Mouse (Mus musculus) cerebellum, postnatal 25 days (tissue): Measurements from ENCODE around the gene 9230110F15Rik.
"Not testable (repeated sequence)": the region's sequence is repeated elsewhere in the genome, so short reads cannot be mapped to it uniquely, and the experiment has no call there.

Experiments used
- DNase-seq, 2 experiments: peaks; one replicate each; pipeline ENCODE4 v3.0.0; 2021; ENCODE audit warnings: mixed read lengths in 2 of 2

Gene 9230110F15Rik

DNA sequence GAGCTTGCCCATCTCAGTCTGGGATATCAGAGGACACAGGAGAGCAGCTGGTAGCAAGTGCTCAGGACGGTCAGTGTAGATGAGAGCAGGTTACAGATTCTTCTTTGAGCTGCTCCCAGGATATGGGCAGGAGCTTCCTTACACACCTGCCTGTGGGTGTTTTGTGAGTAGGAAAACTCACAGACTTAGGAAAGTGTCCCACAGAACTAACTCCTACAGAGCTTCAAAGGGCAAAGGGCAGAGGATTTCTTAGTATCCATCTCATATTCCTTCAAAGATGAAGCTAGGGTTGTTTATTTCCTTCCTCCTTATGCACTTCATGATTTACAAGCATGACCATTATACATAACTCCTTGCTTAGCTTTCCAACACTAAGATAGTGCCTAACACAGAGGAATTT lies at the start of gene 9230110F15Rik:
Gene 9230110F15Rik, minus strand, starts transcription at position 101 of the 400 bp plus-strand sequence.
- DNase-seq, result no peak

DNA sequence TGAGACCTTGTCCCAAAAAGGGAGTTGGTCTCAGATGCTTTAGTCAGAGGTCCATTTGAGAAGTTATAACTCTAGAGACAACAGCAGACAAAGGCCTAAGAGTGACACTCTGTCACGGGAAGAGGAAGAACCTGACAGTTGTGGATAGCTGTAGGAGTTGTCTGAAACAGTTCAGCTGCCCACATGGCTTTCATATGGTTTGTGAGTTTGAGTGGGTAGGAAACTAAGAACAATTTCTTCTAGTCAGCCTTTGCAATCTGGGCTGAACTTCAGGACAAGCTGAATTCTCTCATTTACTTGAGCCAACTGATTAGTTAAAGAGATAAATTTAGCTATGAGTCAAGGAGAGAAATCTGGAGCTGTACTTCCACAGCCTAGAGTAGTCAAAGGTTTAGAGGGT lies 49.2 kb upstream of the 9230110F15Rik start:
- DNase-seq, result not testable (repeated sequence)

DNA sequence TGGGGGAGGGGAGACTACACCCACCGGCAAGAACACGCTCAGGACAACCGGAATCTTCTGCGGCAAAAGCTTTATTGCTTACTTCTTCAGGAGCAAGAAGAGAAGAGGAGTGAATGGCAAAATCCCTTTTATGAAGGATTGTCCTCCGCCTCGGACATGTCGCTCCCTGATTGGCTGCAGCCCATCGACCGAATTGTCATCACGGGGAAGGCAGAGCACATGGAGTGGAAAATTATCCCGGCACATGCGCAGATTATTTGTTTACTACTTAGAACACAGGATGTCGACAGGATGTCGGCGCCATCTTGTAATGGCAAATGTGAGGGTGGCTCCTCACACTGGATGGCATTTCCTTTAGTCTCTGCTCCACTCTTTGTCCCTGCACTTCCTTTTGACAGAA lies 26.1 kb downstream of the 9230110F15Rik start:
- not testable (repeated sequence) for DNase-seq

DNA sequence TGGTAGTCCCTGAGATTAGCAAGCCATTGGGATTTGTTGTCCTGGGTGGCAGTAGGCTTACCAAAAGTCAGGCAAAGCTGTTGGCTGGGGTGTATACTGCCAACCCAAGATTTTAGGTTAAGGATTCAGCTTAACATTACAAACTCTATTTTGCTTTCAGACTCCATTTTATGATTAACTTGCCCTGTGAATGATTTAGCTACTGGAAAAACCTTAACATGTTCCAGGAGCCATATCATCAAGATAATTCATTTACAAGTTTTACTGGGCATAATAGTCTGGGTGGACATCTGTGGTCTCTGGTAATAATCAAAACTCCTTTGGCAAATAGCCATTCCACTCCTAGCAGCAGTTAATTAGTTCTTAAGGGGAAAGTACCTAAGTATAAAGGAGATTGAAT lies 45.8 kb downstream of the 9230110F15Rik start:
- DNase-seq, result no peak

DNA sequence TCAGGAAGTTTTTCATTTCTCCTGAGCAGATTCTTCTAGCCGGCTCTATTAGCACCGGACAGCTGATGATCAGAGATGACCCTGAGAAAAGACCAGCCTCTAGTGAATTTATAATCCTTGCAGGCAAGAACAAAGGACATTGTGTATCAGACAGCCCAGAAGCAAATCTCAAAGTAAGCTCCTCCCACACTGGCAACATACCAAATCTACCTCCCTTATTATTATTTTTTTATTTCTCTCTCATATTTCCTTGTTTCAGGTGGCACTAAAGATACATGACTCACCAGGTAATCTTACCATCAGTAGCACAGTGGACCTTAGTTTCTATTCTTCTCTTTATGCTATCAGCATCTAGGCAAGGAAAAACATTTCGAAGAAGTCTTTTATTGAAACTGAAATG lies 53.9 kb downstream of the 9230110F15Rik start, which contains the start of the genes Gm27235 and D730048I06Rik:
Gene Gm27235, minus strand, starts transcription at position 101 of the 400 bp plus-strand sequence.
Gene D730048I06Rik, minus strand, starts transcription at position 112 of the 400 bp plus-strand sequence.
- no peak for DNase-seq
